Mouse (Mus musculus) neural tube, embryonic 11.5 days (tissue): ENCODE measurements around the gene Fbxl20. TPM values are rescaled to one million over a fixed set of nuclear protein-coding genes. Genes with fewer than 3 reads are reported as not detected.

Experiments
- ATAC-seq: fragments of 200-750 bp; cut with Nextera tagmentation; 2 replicates; pipeline ENCODE4 v1.8.0; 2017; ENCODE audit warnings: moderate number of reproducible peaks, mild to moderate bottlenecking, moderate TSS enrichment, moderate library complexity; ENCODE audit not compliant: insufficient read depth, low FRiP score, low TSS enrichment
- DNase-seq: peaks from one replicate; pipeline ENCODE4 v3.0.0-alpha.2; 2015; ENCODE audit warnings: low spot score
- H3K27ac ChIP-seq: fragments of 300-500 bp; sonication (generic); 2 replicates; pipeline ENCODE4 v1.5.1; 2014; ENCODE audit warnings: low read depth, mild to moderate bottlenecking, low read length
- H3K27me3 ChIP-seq: fragments of 300-500 bp; sonication (generic); 2 replicates; pipeline ENCODE4 v1.6.1; 2014; ENCODE audit warnings: mild to moderate bottlenecking, low read length, mixed read lengths; ENCODE audit not compliant: control insufficient read depth, insufficient read depth
- H3K36me3 ChIP-seq: fragments of 300-500 bp; sonication (generic); 2 replicates; pipeline ENCODE4 v1.6.1; 2014; ENCODE audit warnings: mild to moderate bottlenecking, low read length, moderate library complexity, mixed read lengths; ENCODE audit not compliant: control insufficient read depth, insufficient read depth
- H3K4me1 ChIP-seq: fragments of 300-500 bp; sonication (generic); 2 replicates; pipeline ENCODE4 v1.6.1; 2014; ENCODE audit warnings: low read length, mixed read lengths; ENCODE audit not compliant: control insufficient read depth, insufficient read depth
- H3K4me2 ChIP-seq: fragments of 300-500 bp; sonication (generic); 2 replicates; pipeline ENCODE4 v1.6.1; 2014; ENCODE audit warnings: low read depth, mild to moderate bottlenecking, moderate library complexity
- H3K4me3 ChIP-seq: fragments of 300-500 bp; sonication (generic); 2 replicates; pipeline ENCODE4 v1.5.1; 2014; ENCODE audit warnings: low read depth, low read length
- H3K9ac ChIP-seq: fragments of 300-500 bp; sonication (generic); 2 replicates; pipeline ENCODE4 v1.6.1; 2014; ENCODE audit warnings: mild to moderate bottlenecking, low read length
- H3K9me3 ChIP-seq: fragments of 300-500 bp; sonication (generic); 2 replicates; pipeline ENCODE4 v1.6.1; 2016; ENCODE audit warnings: low read length; ENCODE audit not compliant: control insufficient read depth
- whole genome bisulfite sequencing: fragments of 180-500 bp; shearing (Covaris S2); extraction: QIAGEN DNeasy Blood & Tissue Kit; methylation state at CpG from one replicate; pipeline ENCODE4 v1.1.7; 2014; 5-methylcytosine and 5-hydroxymethylcytosine counted together
- polyA plus RNA-seq: library from polyadenylated mRNA; unstranded; fragments of >200 nt; fragmentation: Nextera tagmentation; extraction: Ambion mirVana; gene quantifications from 2 replicates; pipeline ENCODE4 v1.2.1, GENCODE M21; 2014

The Fbxl20 gene
- polyA plus RNA-seq, 1 experiment from 2014 or later: 24.1 TPM

DNA sequence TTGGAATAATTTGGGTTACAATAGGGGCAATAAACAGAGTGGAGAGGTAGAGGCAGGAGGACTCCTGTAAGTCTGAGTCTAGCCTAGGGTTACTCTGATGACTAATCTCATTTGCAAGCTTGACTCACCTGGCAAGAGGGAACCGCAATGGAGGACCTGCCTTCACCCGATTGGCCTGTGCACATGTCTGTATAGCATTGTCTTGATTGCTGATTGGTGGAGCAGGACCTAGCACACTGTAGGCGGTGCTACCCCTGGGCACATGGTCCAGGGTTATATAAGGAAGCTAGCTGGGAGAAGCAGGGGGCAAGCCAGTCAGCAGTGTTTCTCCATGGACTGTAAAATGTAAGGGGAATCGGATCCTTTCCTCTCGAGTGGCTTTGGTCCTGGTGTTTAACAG lies 92.2 kb downstream of the Fbxl20 start:
- ATAC-seq (no peak), DNase-seq (no peak)
- no peak overlapping the region for H3K27ac ChIP-seq
- no peak overlapping the region for H3K9ac ChIP-seq
- no peaks in the 10 kb centered on the region for H3K9me3 ChIP-seq
- no peak overlapping the region for H3K4me3 ChIP-seq
- H3K4me2 ChIP-seq: no peak overlapping the region
- 84% methylated on average over 5 of the region's 5 CpGs for WGBS
- no peaks in the 10 kb centered on the region for H3K36me3 ChIP-seq
- peaks cover under 1% of the 10 kb centered on the region; the same call in 1 of the 2 replicates for H3K27me3 ChIP-seq
- H3K4me1 ChIP-seq: no peaks in the 10 kb centered on the region; the same call in 1 of the 2 replicates

DNA sequence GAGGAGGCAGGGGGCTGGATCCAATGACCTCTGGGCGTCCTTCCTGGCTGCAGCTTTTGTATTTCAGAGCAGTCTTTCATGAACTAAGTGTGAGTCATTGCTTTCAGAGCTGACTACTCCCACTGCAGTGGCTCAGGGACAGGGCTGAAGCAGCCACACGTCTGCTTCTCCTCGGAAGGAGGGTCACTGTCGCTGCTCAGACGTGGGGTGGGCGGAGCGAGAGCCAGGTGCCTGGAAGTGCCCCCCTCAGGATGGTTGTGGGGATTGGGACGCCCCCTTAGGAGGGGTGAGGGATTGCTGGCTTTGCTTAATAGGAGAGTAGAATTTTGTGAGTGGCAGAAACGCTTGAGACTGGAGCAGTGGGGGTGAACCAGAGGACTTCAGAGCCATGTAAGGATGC lies 92.7 kb downstream of the Fbxl20 start:
- Histone ChIP-seq H3K9ac (no peak overlapping the region), H3K4me2 (no peak overlapping the region), H3K4me1 (no peaks in the 10 kb centered on the region; the same call in 1 of the 2 replicates), H3K27me3 (peaks cover 6% of the 10 kb centered on the region; the same call in 1 of the 2 replicates), H3K27ac (no peak overlapping the region), H3K9me3 (no peaks in the 10 kb centered on the region), H3K36me3 (no peaks in the 10 kb centered on the region), H3K4me3 (no peak overlapping the region)
- 28% methylated on average over 9 of the region's 9 CpGs for WGBS
- ATAC-seq (no peak), DNase-seq (no peak)

DNA sequence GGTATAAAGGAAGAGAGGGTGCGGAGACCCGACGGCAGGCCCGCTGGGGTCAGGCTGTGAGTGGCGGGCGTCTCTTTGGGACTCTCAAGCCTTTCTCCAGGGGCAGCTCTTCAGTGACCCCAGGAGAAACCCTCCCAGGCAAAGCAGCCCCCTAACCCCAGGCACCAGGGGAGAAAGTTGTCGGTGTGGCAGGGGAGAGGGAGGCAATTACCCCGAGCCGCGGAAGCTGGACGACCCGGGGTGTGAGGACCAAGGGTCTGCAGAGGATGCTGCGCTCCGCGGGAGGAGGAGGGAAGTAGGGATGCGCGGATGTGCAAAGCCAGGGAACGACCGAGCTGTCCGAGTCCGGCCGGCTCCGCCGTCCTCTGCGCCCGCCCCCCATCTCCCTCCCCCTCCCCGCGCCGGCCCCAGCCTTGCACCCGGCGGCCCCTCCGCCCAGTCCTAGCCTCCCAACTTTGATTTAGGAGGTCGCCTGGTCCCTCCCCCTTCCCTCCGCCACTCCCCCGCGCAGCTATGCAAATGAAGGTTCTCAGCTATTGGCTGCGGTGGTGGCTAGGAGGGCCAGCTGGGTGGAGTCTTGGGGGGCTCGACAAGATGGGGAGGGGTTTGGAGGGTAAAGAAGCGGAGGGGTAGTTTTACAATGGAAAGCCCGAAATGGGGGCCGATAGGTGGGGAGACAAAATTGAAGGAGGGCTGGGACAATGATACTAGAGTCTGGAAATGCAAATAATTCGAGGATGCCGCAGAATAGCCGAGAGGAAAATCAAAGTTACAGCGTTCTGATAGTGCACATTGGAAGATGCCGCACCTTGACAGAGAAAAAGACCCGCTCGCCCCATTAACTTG lies 97.0 kb downstream of the Fbxl20 start, which contains the start of gene Stac2:
Gene Stac2 (minus strand): TSS at position 474 of the 846 bp plus-strand sequence.
- no peaks in the 10 kb centered on the region for H3K36me3 ChIP-seq
- ATAC-seq (peak; percentile 82), DNase-seq (peak; percentile 87)
- 1% methylated on average over 39 of the region's 48 CpGs for WGBS
- H3K9me3 ChIP-seq: no peaks in the 10 kb centered on the region
- peak within 1 kb of the TSS; percentile 59 for H3K9ac ChIP-seq
- peaks cover 29% of the 10 kb centered on the region for H3K27me3 ChIP-seq
- peak within 1 kb of the TSS; percentile 49 for H3K4me3 ChIP-seq
- peak within 1 kb of the TSS; percentile 67 for H3K4me2 ChIP-seq
- peaks cover 4% of the 10 kb centered on the region; the same call in 1 of the 2 replicates for H3K4me1 ChIP-seq
- 0 out of 2 replicates have a peak within 1 kb of the TSS, but pooled peaks have one; percentile 8 for H3K27ac ChIP-seq

DNA sequence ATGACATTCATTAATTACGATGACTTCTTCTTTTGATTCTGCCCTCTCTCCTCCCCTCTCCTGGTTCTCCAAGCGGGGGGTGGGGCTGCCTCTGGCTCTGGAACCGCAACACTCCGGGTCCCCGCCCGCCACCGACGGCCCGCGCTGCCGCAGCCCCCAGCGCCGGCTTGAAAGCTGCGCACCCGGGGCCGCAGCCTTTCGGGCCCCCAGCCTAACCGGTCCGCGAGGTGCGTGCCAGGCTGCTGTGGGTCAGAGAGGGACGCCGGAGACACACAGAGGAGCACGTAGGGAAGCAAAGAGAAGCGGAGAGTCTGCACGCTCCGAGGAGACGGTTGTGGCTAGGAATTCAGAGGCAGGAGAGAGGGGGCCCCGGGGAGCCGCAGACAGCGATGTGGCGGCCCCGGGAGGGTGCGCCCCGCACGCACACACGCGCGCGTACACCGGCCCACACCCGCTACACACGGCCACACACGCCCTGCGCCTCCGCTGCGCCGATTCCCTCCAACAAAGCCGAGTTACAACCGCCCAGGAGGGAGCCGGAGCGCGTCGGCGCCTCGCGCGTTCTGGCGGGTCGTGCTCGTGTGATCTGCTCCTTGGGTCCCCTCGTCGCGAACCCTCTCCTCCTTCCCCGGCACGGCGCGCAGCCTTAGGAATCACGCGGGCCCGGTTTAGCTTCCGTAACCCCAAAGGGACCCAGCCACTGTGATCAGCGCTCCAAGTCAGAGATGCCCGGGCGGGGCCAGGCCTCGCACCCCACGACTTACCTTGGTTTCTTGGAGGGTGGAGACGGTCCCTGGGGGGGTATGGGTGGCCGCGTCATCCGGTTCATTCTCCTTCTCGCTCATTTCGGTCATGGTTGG lies 97.8 kb downstream of the Fbxl20 start:
- Histone ChIP-seq H3K9me3 (no peaks in the 10 kb centered on the region), H3K4me2 (peak overlapping the region; percentile 67), H3K4me3 (peak overlapping the region; percentile 49), H3K4me1 (peaks cover 4% of the 10 kb centered on the region; the same call in 1 of the 2 replicates), H3K36me3 (no peaks in the 10 kb centered on the region), H3K9ac (peak overlapping the region; percentile 59), H3K27me3 (peaks cover 29% of the 10 kb centered on the region), H3K27ac (0 out of 2 replicates have a peak overlapping the region, but pooled peaks have one; percentile 8)
- peak; percentile 33 for ATAC-seq
- DNase-seq: peak; percentile 60
- WGBS: under 1% methylated on average over 80 of the region's 83 CpGs

DNA sequence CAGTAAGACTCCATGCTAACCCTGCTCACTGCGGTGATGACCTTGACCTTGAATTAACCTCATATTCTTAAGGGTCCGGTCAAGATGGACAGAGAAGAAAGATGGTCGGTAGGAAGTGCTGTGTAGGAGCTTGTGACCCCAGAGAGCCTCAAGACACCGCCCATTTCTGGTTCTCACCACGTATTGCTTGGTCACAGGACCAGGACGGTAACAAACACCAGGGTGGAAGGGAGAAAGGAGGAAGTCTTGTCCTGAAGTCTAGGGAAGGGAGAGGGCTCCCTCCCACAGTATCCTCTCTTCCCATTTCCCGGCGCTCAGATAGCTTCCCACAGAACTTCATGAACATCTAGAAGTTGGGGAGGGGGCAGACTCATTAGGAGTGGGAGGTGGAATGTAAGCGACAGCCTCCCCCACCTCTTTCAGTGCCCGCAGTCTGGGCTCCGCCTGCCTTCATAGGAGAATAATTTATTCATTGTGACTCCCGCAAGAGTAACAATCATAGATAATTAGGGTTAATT lies 98.5 kb downstream of the Fbxl20 start:
- Histone ChIP-seq H3K4me2 (peak overlapping the region; percentile 67), H3K4me3 (peak overlapping the region; percentile 49), H3K36me3 (no peaks in the 10 kb centered on the region), H3K9ac (peak overlapping the region; percentile 59), H3K27me3 (peaks cover 29% of the 10 kb centered on the region), H3K4me1 (peaks cover 4% of the 10 kb centered on the region; the same call in 1 of the 2 replicates), H3K9me3 (no peaks in the 10 kb centered on the region), H3K27ac (no peak overlapping the region)
- DNase-seq (no peak), ATAC-seq (no peak)
- 7% methylated on average over 12 of the region's 12 CpGs for WGBS

DNA sequence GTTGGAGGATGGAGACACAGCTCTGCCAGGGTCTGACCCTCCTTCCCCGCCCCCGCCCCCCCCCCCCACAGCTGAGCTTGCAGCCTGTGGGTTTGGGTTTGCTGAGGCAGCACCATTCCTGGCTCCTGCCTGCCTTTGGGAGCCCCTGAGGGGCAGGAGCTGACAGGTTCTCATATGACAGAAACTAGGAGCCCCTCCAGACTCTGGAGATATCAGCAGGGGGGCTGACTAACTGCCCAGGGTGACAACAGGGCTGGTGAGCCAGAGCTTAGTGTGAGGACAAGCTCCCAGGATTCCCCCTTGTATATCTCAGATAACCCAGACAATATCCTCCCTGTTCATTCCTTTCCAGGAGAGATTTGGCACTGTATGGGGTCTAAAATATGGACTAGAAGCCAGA lies 99.3 kb downstream of the Fbxl20 start:
- Histone ChIP-seq H3K4me2 (0 out of 2 replicates have a peak overlapping the region, but pooled peaks have one; percentile 67), H3K36me3 (no peaks in the 10 kb centered on the region), H3K9ac (no peak overlapping the region), H3K9me3 (no peaks in the 10 kb centered on the region), H3K27me3 (peaks cover 29% of the 10 kb centered on the region), H3K4me1 (peaks cover 4% of the 10 kb centered on the region; the same call in 1 of the 2 replicates), H3K4me3 (no peak overlapping the region), H3K27ac (no peak overlapping the region)
- no peak for DNase-seq
- WGBS: 14% methylated on average over 2 of the region's 2 CpGs
- no peak for ATAC-seq

DNA sequence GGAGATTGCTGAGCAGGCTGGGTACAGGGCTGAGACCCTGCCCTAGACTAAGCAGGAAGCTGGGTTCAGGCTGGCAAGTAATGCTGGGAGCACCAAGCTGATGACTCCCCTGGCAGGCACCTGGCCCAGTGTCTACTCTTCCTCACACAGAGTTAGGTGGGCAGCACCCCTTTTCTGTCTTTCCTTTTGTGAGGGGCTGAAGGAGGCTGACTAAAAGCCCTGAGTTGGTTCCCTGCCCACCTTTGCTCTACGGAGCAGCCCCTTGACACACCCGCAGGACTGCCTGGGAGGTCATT lies 99.7 kb downstream of the Fbxl20 start:
- H3K27ac ChIP-seq: no peak overlapping the region
- H3K4me2 ChIP-seq: 0 out of 2 replicates have a peak overlapping the region, but pooled peaks have one; percentile 3
- H3K27me3 ChIP-seq: peaks cover 29% of the 10 kb centered on the region

DNA sequence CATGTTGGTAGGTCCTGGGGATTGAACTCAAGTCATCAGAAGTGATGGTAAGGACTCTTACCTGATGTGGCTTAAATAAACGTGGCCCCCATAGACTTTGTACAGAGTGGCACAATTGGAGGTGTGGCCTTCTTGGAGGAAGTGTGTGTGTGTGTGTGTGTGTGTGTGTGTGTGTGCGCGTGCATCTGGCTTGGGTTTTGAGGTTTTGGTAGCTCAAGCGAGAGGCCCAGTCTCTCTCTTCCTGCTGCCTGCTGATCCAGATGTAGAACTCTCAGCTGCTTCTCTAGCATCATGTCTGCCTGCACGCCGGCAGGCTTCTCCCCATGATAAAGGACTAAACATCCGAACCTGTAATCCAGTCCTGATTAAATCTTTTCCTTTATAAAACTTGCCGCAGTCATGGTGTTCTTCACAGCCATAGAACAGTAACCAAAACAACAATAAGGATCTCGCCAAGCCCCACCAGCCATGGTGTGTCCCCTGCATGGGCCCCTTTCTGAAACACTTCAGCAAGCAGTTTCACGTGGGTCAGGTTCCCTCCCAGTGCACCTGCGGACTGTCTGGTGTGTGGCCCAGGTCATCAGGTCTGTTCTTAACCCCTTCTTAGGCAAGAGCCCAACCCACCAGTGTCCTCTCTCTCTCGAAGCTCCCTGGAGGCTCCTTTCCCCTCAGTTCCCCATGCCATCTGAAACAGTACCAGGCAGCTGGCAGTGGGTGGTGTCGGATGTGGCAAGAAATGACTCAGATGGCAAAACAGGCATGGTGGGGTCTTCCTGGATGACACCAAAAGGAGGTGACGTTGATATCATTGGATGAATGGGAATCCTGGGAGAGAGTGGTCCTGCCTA lies 100.3 kb downstream of the Fbxl20 start:
- no peak for ATAC-seq
- Histone ChIP-seq H3K4me1 (peaks cover 4% of the 10 kb centered on the region; the same call in 1 of the 2 replicates), H3K4me3 (no peak overlapping the region), H3K27ac (no peak overlapping the region), H3K9ac (no peak overlapping the region), H3K9me3 (no peaks in the 10 kb centered on the region), H3K4me2 (no peak overlapping the region), H3K27me3 (peaks cover 29% of the 10 kb centered on the region), H3K36me3 (no peaks in the 10 kb centered on the region)
- DNase-seq: no peak
- 76% methylated on average over 14 of the region's 14 CpGs for WGBS

More for the DNA sequence above, 99.7 kb downstream of the Fbxl20 start:
- WGBS: 3% methylated on average over 2 of the region's 2 CpGs
- DNase-seq: no peak
- Histone ChIP-seq H3K9me3 (no peaks in the 10 kb centered on the region), H3K36me3 (no peaks in the 10 kb centered on the region), H3K9ac (no peak overlapping the region), H3K4me3 (no peak overlapping the region), H3K4me1 (peaks cover 4% of the 10 kb centered on the region; the same call in 1 of the 2 replicates)
- no peak for ATAC-seq
